Mouse (Mus musculus) neural tube, embryonic 15.5 days (tissue): ENCODE results near the gene Ddx6. TPM values are rescaled to one million over a fixed set of nuclear protein-coding genes. Genes with fewer than 3 reads are reported as not detected.

Experiments used
- ATAC-seq: fragments of 200-750 bp; cut with Nextera tagmentation; 2 replicates; pipeline ENCODE4 v1.8.0; 2017; ENCODE audit warnings: mild to moderate bottlenecking, moderate TSS enrichment, moderate library complexity; ENCODE audit not compliant: low FRiP score
- H3K27ac ChIP-seq: fragments of 300-500 bp; sonication (generic); replicated peaks from 2 replicates; pipeline ENCODE4 v1.5.1; 2015; ENCODE audit warnings: mild to moderate bottlenecking, inconsistent platforms
- H3K27me3 ChIP-seq: fragments of 300-500 bp; sonication (generic); replicated peaks from 2 replicates; pipeline ENCODE4 v1.6.1; 2015; ENCODE audit warnings: inconsistent platforms
- H3K36me3 ChIP-seq: fragments of 300-500 bp; sonication (generic); 2 replicates; pipeline ENCODE4 v1.6.1; 2015; ENCODE audit warnings: inconsistent platforms
- H3K4me1 ChIP-seq: fragments of 300-500 bp; sonication (generic); 2 replicates; pipeline ENCODE4 v1.6.1; 2015; ENCODE audit warnings: inconsistent platforms
- H3K4me2 ChIP-seq: fragments of 300-500 bp; sonication (generic); 2 replicates; pipeline ENCODE4 v1.6.1; 2015; ENCODE audit warnings: inconsistent platforms, mild to moderate bottlenecking, moderate library complexity
- H3K4me3 ChIP-seq: fragments of 300-500 bp; sonication (generic); replicated peaks from 2 replicates; pipeline ENCODE4 v1.5.1; 2015; ENCODE audit warnings: mild to moderate bottlenecking, inconsistent platforms
- H3K9ac ChIP-seq: fragments of 300-500 bp; sonication (generic); replicated peaks from 2 replicates; pipeline ENCODE4 v1.6.1; 2015; ENCODE audit warnings: mild to moderate bottlenecking, inconsistent platforms
- H3K9me3 ChIP-seq: fragments of 300-500 bp; sonication (generic); replicated peaks from 2 replicates; pipeline ENCODE4 v1.6.1; 2016; ENCODE audit warnings: inconsistent platforms
- WGBS: fragments of 180-500 bp; shearing (Covaris S2); methylation state at CpG from one replicate; pipeline ENCODE4 v1.1.7; 2015; ENCODE audit warnings: mixed read lengths; 5-methylcytosine and 5-hydroxymethylcytosine counted together
- polyA plus RNA-seq: library from polyadenylated mRNA; unstranded; fragments of >200 nt; fragmentation: Nextera tagmentation; extraction: Ambion mirVana; gene quantifications from 2 replicates; pipeline ENCODE4 v1.2.1, GENCODE M21; 2015

Ddx6 gene
- polyA plus RNA-seq, 1 experiment from 2014 or later: 15.1 TPM

DNA sequence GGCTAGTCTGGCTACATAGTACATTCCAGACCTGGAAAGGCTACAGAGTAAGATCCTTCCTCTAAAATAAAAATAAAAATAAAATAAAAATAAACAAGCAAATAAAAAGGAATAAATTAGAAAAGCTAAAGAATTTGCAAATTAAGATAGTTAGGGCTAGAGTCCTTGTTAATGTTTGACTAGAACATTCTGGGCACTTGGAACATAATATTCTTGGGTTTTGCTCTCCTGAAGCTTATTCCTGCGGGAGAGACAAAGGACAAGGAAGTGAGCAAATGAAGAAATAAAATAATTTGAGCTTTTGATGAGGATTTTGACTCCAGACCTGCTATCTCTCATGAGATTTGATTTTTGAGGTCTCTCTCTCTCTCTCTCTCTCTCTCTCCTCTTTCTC is 9.2 kb upstream of the Ddx6 start:
- ATAC-seq: no peak
- 81% methylated on average over 1 of the region's 1 CpGs for WGBS
- Histone ChIP-seq H3K27me3 (no peaks in the 10 kb centered on the region), H3K9ac (no peak overlapping the region), H3K4me3 (no peak overlapping the region), H3K27ac (no peak overlapping the region), H3K9me3 (no peaks in the 10 kb centered on the region), H3K4me2 (no peak overlapping the region), H3K4me1 (peaks cover 20% of the 10 kb centered on the region), H3K36me3 (no peaks in the 10 kb centered on the region)

DNA sequence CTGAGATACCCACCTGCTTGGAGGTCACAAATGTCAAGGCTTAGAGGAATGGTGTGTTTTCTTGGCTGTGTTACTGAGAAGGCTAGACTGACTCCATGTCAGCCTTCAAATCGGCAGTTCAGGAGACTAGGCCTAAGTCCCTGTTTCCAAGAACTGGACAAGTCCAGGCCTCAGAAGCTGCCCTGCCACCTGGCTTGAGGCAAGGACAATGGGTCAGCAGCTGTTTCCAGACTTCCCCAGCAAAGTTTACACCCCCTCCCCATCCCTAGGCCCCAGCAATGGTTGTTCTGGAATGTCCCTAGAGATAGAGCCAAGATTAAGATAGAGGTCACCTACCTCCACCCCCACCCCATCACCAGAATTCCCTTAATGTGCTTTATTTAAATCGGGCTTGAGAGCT is 7.0 kb upstream of the Ddx6 start:
- no peaks in the 10 kb centered on the region for H3K27me3 ChIP-seq
- H3K9me3 ChIP-seq: no peaks in the 10 kb centered on the region
- no peak for ATAC-seq
- H3K4me1 ChIP-seq: peaks cover 22% of the 10 kb centered on the region
- no peak overlapping the region for H3K27ac ChIP-seq
- H3K9ac ChIP-seq: no peak overlapping the region
- WGBS: 94% methylated on average over 2 of the region's 2 CpGs
- no peak overlapping the region for H3K4me2 ChIP-seq
- no peaks in the 10 kb centered on the region for H3K36me3 ChIP-seq
- H3K4me3 ChIP-seq: no peak overlapping the region

- no peaks in the 10 kb centered on the region for H3K27me3 ChIP-seq
- WGBS: 4% methylated on average over 18 of the region's 18 CpGs
Measured at GRCm38 (mm10) chr9:44598899-44599495, 5.7 kb upstream of the Ddx6 start.

GRCm38 (mm10) chr9:44599616-44600015 is 5.1 kb upstream of the Ddx6 start:
- 14% methylated on average over 5 of the region's 6 CpGs for WGBS

More at GRCm38 (mm10) chr9:44598899-44599495, 5.7 kb upstream of the Ddx6 start:
- H3K4me2 ChIP-seq: peak overlapping the region; percentile 47
- no peaks in the 10 kb centered on the region for H3K36me3 ChIP-seq
- peaks cover 28% of the 10 kb centered on the region for H3K4me1 ChIP-seq
- peak overlapping the region; percentile 68 for H3K27ac ChIP-seq
- H3K9me3 ChIP-seq: no peaks in the 10 kb centered on the region
- peak overlapping the region; percentile 30; the same call in 1 of the 2 replicates for H3K9ac ChIP-seq
- H3K4me3 ChIP-seq: no peak overlapping the region
- ATAC-seq: peak; percentile 67; the same call in 1 of the 2 replicates

GRCm38 (mm10) chr9:44600801-44601200 is 3.9 kb upstream of the Ddx6 start:
- WGBS: 84% methylated on average over 6 of the region's 6 CpGs
- H3K4me2 ChIP-seq: no peak overlapping the region
- no peaks in the 10 kb centered on the region for H3K27me3 ChIP-seq
- H3K4me1 ChIP-seq: peaks cover 28% of the 10 kb centered on the region
- no peak overlapping the region for H3K4me3 ChIP-seq
- ATAC-seq: no peak
- no peaks in the 10 kb centered on the region for H3K9me3 ChIP-seq
- no peak overlapping the region for H3K27ac ChIP-seq
- no peaks in the 10 kb centered on the region for H3K36me3 ChIP-seq
- no peak overlapping the region for H3K9ac ChIP-seq

More at GRCm38 (mm10) chr9:44599616-44600015, 5.1 kb upstream of the Ddx6 start:
- no peak overlapping the region for H3K4me3 ChIP-seq
- peak overlapping the region; percentile 68 for H3K27ac ChIP-seq
- H3K4me1 ChIP-seq: peaks cover 28% of the 10 kb centered on the region
- no peaks in the 10 kb centered on the region for H3K9me3 ChIP-seq
- peak overlapping the region; percentile 47; the same call in 1 of the 2 replicates for H3K4me2 ChIP-seq
- H3K36me3 ChIP-seq: no peaks in the 10 kb centered on the region
- H3K9ac ChIP-seq: peak overlapping the region; percentile 30; the same call in 1 of the 2 replicates
- no peak for ATAC-seq
- no peaks in the 10 kb centered on the region for H3K27me3 ChIP-seq

DNA sequence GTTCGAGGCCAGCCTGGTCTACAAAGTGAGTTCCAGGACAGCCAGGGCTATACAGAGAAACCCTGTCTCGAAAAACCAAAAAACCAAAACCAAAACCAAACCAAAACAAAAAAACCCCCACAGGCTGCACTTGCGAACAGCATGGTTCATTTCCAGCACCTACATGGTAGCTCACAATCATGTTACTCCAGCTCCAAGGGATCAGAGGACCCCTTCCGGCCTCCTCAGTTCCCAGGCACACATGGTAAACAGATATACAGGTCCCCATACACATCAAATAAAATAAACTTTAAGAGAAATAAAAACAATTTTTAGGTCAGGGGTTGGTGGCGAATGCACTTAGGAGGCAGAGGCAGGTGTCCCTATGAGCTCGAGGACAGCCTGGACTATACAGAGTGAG is 1.9 kb upstream of the Ddx6 start:
- Histone ChIP-seq H3K27me3 (no peaks in the 10 kb centered on the region), H3K27ac (peak overlapping the region; percentile 100), H3K4me3 (peak overlapping the region; percentile 98; the same call in 1 of the 2 replicates), H3K36me3 (peaks cover 4% of the 10 kb centered on the region; the same call in 1 of the 2 replicates), H3K4me1 (peaks cover 41% of the 10 kb centered on the region), H3K9me3 (no peaks in the 10 kb centered on the region), H3K4me2 (peak overlapping the region; percentile 95), H3K9ac (no peak overlapping the region)
- no peak for ATAC-seq
- 73% methylated on average over 6 of the region's 6 CpGs for WGBS

- H3K9ac ChIP-seq: peak overlapping the region; percentile 100
- peak overlapping the region; percentile 95 for H3K4me2 ChIP-seq
- WGBS: under 1% methylated on average over 38 of the region's 38 CpGs
- peaks cover 10% of the 10 kb centered on the region for H3K36me3 ChIP-seq
- no peaks in the 10 kb centered on the region for H3K9me3 ChIP-seq
- peak overlapping the region; percentile 98 for H3K4me3 ChIP-seq
- peaks cover 43% of the 10 kb centered on the region for H3K4me1 ChIP-seq
- no peaks in the 10 kb centered on the region for H3K27me3 ChIP-seq
- ATAC-seq: peak; percentile 65
- peak overlapping the region; percentile 100 for H3K27ac ChIP-seq
Measured at GRCm38 (mm10) chr9:44603454-44604289, 1.0 kb upstream of the Ddx6 start.

DNA sequence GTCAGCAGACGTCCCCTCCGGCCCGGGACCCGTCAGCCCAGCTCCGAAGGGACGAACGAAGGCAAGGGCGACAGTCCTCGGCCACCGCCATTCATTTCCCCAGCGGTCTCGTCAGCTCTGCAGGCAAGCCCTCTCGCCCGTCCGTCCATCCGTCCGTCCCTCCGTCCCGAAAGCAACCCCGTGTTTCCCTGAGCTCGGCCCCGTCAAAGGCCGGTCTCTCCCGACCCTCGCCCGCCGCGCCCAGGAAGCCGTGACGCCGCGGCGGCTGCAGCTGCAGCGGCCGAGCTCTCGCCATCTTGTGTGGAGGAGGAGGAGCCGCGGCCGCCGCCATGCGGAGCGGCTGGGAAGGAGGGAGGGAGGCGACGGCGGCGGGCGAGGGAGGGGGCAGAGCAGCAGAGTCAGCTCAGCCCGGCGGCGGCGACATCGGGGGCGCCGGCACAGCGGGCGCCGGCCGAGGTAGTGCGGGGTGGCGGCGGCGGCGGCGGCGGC is 358 bp upstream of the Ddx6 start:
- Histone ChIP-seq H3K36me3 (peaks cover 13% of the 10 kb centered on the region), H3K9me3 (no peaks in the 10 kb centered on the region), H3K27me3 (no peaks in the 10 kb centered on the region), H3K4me1 (peaks cover 43% of the 10 kb centered on the region), H3K27ac (peak overlapping the region; percentile 100), H3K9ac (peak overlapping the region; percentile 100), H3K4me2 (peak overlapping the region; percentile 95), H3K4me3 (peak overlapping the region; percentile 98)
- ATAC-seq: peak; percentile 82
- under 1% methylated on average over 35 of the region's 65 CpGs for WGBS

GRCm38 (mm10) chr9:44605616-44606165 is 999 bp downstream of the Ddx6 start:
- peak overlapping the region; percentile 98 for H3K4me3 ChIP-seq
- peak overlapping the region; percentile 100 for H3K27ac ChIP-seq
- no peak for ATAC-seq
- no peaks in the 10 kb centered on the region for H3K9me3 ChIP-seq
- H3K4me1 ChIP-seq: peaks cover 40% of the 10 kb centered on the region
- H3K9ac ChIP-seq: peak overlapping the region; percentile 100
- H3K27me3 ChIP-seq: no peaks in the 10 kb centered on the region
- WGBS: under 1% methylated on average over 13 of the region's 13 CpGs
- peak overlapping the region; percentile 95 for H3K4me2 ChIP-seq
- H3K36me3 ChIP-seq: peaks cover 20% of the 10 kb centered on the region

- Histone ChIP-seq H3K9me3 (no peaks in the 10 kb centered on the region), H3K4me3 (peak overlapping the region; percentile 98), H3K27me3 (no peaks in the 10 kb centered on the region), H3K4me2 (peak overlapping the region; percentile 95), H3K27ac (no peak overlapping the region), H3K4me1 (peaks cover 42% of the 10 kb centered on the region), H3K36me3 (peaks cover 22% of the 10 kb centered on the region), H3K9ac (no peak overlapping the region)
- WGBS: 58% methylated on average over 4 of the region's 4 CpGs
- no peak for ATAC-seq
Measured at GRCm38 (mm10) chr9:44606646-44607045, 2.0 kb downstream of the Ddx6 start.

DNA sequence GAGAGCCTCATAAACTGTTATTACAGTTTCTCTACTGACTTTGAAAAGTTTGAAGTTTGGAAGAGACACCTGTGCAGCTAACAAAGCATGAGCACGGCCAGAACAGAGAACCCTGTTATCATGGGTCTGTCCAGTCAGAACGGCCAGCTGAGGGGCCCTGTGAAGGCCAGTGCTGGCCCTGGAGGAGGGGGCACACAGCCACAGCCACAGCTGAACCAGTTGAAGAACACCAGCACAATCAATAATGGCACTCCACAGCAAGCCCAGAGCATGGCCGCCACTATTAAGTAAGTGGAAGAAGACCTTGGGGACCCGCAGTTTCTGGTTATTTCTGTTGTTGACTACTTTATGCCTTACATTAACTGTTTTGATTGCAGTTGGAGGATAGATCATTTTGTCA is 2.6 kb downstream of the Ddx6 start:
- no peaks in the 10 kb centered on the region for H3K9me3 ChIP-seq
- peaks cover 44% of the 10 kb centered on the region for H3K4me1 ChIP-seq
- peak overlapping the region; percentile 95 for H3K4me2 ChIP-seq
- H3K4me3 ChIP-seq: peak overlapping the region; percentile 23
- 0 out of 2 replicates have a peak overlapping the region, but pooled peaks have one; percentile 17 for H3K9ac ChIP-seq
- 39% methylated on average over 4 of the region's 4 CpGs for WGBS
- ATAC-seq: no peak
- no peak overlapping the region for H3K27ac ChIP-seq
- H3K27me3 ChIP-seq: no peaks in the 10 kb centered on the region
- H3K36me3 ChIP-seq: peaks cover 25% of the 10 kb centered on the region
